ENCODE assay signal across 13 mouse cellular contexts in the genomic region with DNA sequence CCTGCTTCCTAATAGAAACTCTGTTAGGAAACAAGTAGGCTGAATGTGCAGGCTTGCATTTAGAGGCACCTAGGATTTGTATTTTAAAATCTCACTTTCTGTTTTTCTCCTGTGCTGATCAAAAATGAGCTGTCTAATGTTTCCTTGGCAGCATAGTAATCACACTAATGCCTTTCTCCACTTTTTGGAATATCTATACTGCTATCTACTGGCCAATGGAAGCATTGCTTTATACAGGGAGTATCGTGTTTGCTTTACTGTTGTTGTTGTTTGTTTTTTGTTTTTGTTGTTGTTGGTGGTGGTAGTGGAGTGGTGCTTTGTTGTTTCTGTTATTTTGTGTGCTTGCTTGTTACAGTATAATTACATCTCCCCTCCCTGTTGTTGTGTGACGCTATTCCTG.
DNase-seq lines count a peak whose midpoint lies in the region; ATAC-seq and TF ChIP-seq lines count a peak whose summit lies in the region.
"Had no signal": no experiment of that assay in that cellular context is flagged by ENCODE, and none has a peak within 500 bp of the region (broad histone marks: within the 10 kb centered on the region; RNA-seq: fewer than 3 reads in every experiment).

No protein-coding gene starts in this region.

- TF ChIP-seq CTCF in heart, postnatal 0 days (IDR thresholded peaks at IDR 0.05; ENCODE audit: low read depth) = peak; percentile 51
- TF ChIP-seq CTCF in liver, postnatal 0 days (IDR thresholded peaks at IDR 0.05; ENCODE audit: low read depth) = peak; percentile 54
- TF ChIP-seq CTCF in Patski (IDR thresholded peaks at IDR 0.05) = peak; percentile 44

- 18% methylated on average over 2 of the region's 2 CpGs for WGBS in heart, postnatal 0 days
- 23% methylated on average over 2 of the region's 2 CpGs for WGBS in liver, postnatal 0 days (ENCODE audit: insufficient replicate concordance)
- WGBS in liver, embryonic 11.5 days = 35% methylated on average over 2 of the region's 2 CpGs

- no peak overlapping the region for H3K9ac ChIP-seq in heart, postnatal 0 days (replicated peaks; ENCODE audit: low read depth, low read length)
- H3K9ac ChIP-seq in liver, postnatal 0 days (replicated peaks) = no peak overlapping the region
- no peak overlapping the region for H3K9ac ChIP-seq in liver, embryonic 11.5 days (ENCODE audit: low read depth, low read length)
- H3K9ac ChIP-seq: embryonic facial prominence, embryonic 12.5 days had no signal

- no peak for TF ChIP-seq EP300 in heart, postnatal 0 days (IDR thresholded peaks at IDR 0.05; ENCODE audit: low read depth)
- no peak for TF ChIP-seq EP300 in liver, postnatal 0 days (IDR thresholded peaks at IDR 0.05; ENCODE audit: low read depth)

- no peak overlapping the region for H3K4me2 ChIP-seq in heart, postnatal 0 days (ENCODE audit: low read depth, low read length)
- H3K4me2 ChIP-seq in liver, postnatal 0 days (ENCODE audit: low read depth, low read length) = no peak overlapping the region
- no peak overlapping the region for H3K4me2 ChIP-seq in liver, embryonic 11.5 days
- H3K4me2 ChIP-seq: embryonic facial prominence, embryonic 12.5 days had no signal

- no peaks in the 10 kb centered on the region for H3K4me1 ChIP-seq in heart, postnatal 0 days (ENCODE audit: control insufficient read depth, insufficient read depth)
- no peaks in the 10 kb centered on the region for H3K4me1 ChIP-seq in liver, postnatal 0 days (ENCODE audit: insufficient read depth)
- H3K4me1 ChIP-seq in liver, embryonic 11.5 days (replicated peaks; ENCODE audit: control insufficient read depth, insufficient read depth, low read length) = no peaks in the 10 kb centered on the region
- H3K4me1 ChIP-seq: embryonic facial prominence, embryonic 12.5 days had no signal

- no peaks in the 10 kb centered on the region for H3K27me3 ChIP-seq in heart, postnatal 0 days (ENCODE audit: control insufficient read depth, insufficient read depth, low read length)
- H3K27me3 ChIP-seq in liver, postnatal 0 days (ENCODE audit: insufficient read depth, low read length) = no peaks in the 10 kb centered on the region
- no peaks in the 10 kb centered on the region for H3K27me3 ChIP-seq in liver, embryonic 11.5 days (replicated peaks; ENCODE audit: control insufficient read depth, insufficient read depth, low read length)
- H3K27me3 ChIP-seq in Patski = no peaks in the 10 kb centered on the region
- H3K27me3 ChIP-seq: embryonic facial prominence, embryonic 12.5 days had no signal

- CTCF ChIA-PET in Patski (lab: Charles Lee) = no interaction called here

- ATAC-seq in heart, postnatal 0 days (ENCODE audit: insufficient read depth, low read depth) = no peak
- no peak for ATAC-seq in liver, postnatal 0 days
- ATAC-seq in liver, embryonic 11.5 days (replicated peaks; ENCODE audit: low FRiP score) = no peak
- ATAC-seq in Patski = no peak
- no peak for ATAC-seq in erythroid progenitor cell, adult 5-6 weeks (replicated peaks; ENCODE audit: low FRiP score, poor library complexity, severe bottlenecking)

- H3K36me3 ChIP-seq in heart, postnatal 0 days (replicated peaks; ENCODE audit: control insufficient read depth, insufficient read depth, low read length) = no peaks in the 10 kb centered on the region
- no peaks in the 10 kb centered on the region for H3K36me3 ChIP-seq in liver, postnatal 0 days (replicated peaks; ENCODE audit: insufficient read depth, low read length)
- no peaks in the 10 kb centered on the region for H3K36me3 ChIP-seq in liver, embryonic 11.5 days (ENCODE audit: control insufficient read depth, insufficient read depth, low read length)
- H3K36me3 ChIP-seq: embryonic facial prominence, embryonic 12.5 days had no signal

- 0 out of 2 replicates have a peak, but pooled peaks cover 6% of the 10 kb centered on the region for H3K9me3 ChIP-seq in heart, postnatal 0 days (replicated peaks; ENCODE audit: control insufficient read depth, low read length)
- H3K9me3 ChIP-seq in liver, postnatal 0 days (ENCODE audit: low read length) = no peaks in the 10 kb centered on the region
- peaks cover 1% of the 10 kb centered on the region; the same call in 1 of the 2 replicates for H3K9me3 ChIP-seq in liver, embryonic 11.5 days (ENCODE audit: control insufficient read depth, low read length)

- in situ Hi-C loops in Patski (cut with MboI; ENCODE audit: low pct_unique_long_range_greater_than_20kb) = no loop called here

- POLR2A ChIA-PET in Patski (lab: Charles Lee) = no interaction called here

- H3K27ac ChIP-seq in heart, postnatal 0 days (ENCODE audit: low read depth) = no peak overlapping the region
- no peak overlapping the region for H3K27ac ChIP-seq in liver, postnatal 0 days (ENCODE audit: low read depth)
- no peak overlapping the region for H3K27ac ChIP-seq in liver, embryonic 11.5 days (ENCODE audit: low read depth, low read length)
- H3K27ac ChIP-seq: embryonic facial prominence, embryonic 12.5 days had no signal

- no peak overlapping the region for H3K4me3 ChIP-seq in heart, postnatal 0 days (ENCODE audit: low read depth, low read length)
- H3K4me3 ChIP-seq in liver, postnatal 0 days (ENCODE audit: low read depth, low read length) = no peak overlapping the region
- H3K4me3 ChIP-seq in liver, embryonic 11.5 days (ENCODE audit: low read depth, low read length) = no peak overlapping the region
- H3K4me3 ChIP-seq: embryonic facial prominence, embryonic 12.5 days had no signal

- DNase-seq in heart, postnatal 0 days (ENCODE audit: low spot score) = peak; percentile 5
- no peak for DNase-seq in heart, adult 11 months
- DNase-seq in liver, postnatal 0 days = no peak
- DNase-seq in liver, embryonic 11.5 days (ENCODE audit: low spot score) = no peak
- DNase-seq in Patski (ENCODE audit: low read depth, low spot score) = no peak
- peak; percentile 7 for DNase-seq in retina, embryonic 14.5 days (ENCODE audit: low spot score)
- DNase-seq: adrenal gland, adult 2 months; cerebellum, adult 11 months; gastrocnemius, postnatal 36 days; heart, postnatal 4 days; lung, adult 18-20 months had no signal

Comparison
In these comparisons a context has a peak if more than half of its experiments do, and no peak if none do; other contexts are left out.
1. DNase-seq: peak in heart, postnatal 0 days (single experiment) and retina, embryonic 14.5 days (single experiment); none in heart, adult 11 months (single experiment), liver, postnatal 0 days (single experiment), liver, embryonic 11.5 days (single experiment) and Patski (single experiment).
2. Peak in every context shown above with its lines, with median percentiles within 50 percentile points of each other: CTCF ChIP-seq.